Mouse (Mus musculus) liver, adult 2 months (tissue): ENCODE measurements around the gene Cfap74.

Experiments
- CTCF ChIP-seq: fragments of 200-500 bp; IDR thresholded peaks from 2 replicates; pipeline ENCODE4 v1.5.1; 2011; ENCODE audit warnings: low read depth, low read length, control low read depth
- POLR2A ChIP-seq: fragments of 200-500 bp; IDR thresholded peaks from 2 replicates; pipeline ENCODE4 v1.6.1; 2011; ENCODE audit warnings: low read length, control low read depth; ENCODE audit not compliant: insufficient read depth; ENCODE audit errors: extremely low read depth

DNA sequence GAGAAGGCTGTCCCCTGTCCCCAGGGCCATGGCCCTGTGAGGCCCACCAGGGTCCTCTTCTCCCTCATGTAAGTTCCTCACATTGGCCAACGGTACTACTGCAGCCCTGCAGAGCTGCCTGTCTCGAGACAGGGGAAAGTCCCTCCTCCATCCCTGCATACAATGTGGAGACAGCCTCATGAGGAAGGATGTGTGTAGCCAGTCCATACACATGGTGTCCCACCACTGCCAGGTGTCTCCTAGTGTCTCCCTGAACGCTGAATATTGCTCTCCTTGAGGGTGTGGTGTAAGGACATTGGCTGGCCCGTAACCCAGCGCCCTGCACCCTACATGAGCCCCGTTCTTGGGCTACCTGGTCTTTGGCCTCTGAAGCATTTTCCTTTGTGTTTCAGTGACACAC, 17.3 kb downstream of the Cfap74 start:
- TF ChIP-seq CTCF: no peak
- TF ChIP-seq POLR2A: no peak
